Mouse (Mus musculus) right cerebral cortex, adult 2 months (tissue): ENCODE measurements around the gene Npas2.
A peak's percentile ranks its signal among the peaks of the same experiment; 100 is the strongest.

Source experiments
- DNase-seq, 2 experiments: peaks; one replicate each; pipeline ENCODE4 v3.0.0; 2021 to 2022; ENCODE audit warnings: low spot score in 2 of 2

The Npas2 gene

DNA sequence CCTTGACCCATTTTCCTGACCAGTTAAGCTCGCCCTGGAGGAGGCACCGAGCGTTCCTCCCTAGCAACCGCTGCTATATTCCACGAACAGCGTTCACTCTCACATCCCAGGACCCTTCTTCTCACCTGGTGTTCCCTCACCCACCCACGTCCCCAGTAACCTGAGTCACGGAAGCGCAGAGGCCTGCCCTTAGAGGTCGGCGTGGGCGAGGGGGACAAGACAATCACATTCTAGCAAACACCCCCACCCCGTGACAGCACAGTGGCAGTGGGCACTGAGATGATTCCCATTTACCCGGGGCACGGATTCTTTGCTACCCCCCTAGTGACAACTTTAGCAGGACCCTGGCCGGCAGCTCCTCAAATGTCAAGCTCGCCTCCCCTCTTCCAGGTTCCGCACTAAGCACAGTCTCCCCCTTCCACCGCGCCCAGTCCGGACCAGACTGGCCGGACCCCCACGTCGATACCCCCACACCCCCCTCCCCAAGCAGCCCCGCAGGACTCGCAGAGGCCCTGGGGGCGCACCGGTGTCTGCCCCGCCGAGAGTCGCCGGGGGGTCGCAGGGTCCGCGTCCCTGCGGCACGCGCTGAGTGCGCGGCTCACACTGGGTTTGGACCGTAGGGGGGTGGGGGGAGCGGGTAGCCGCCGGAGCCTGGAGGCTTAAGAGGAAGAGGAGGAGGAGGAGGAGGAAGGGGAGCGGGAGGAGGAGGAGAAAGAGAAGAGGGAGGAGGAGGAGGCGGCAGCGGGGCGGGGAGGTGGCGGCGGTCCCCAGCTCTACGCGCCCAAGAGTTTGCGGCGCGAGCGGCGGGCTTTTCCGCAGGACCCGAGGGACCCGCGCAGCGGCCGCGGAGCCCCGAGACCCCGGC is at the start of gene Npas2:
Npas2 (plus strand) TSS at position 735 of the 865 bp plus-strand sequence.
- peak; percentile 21 to 57 for DNase-seq

DNA sequence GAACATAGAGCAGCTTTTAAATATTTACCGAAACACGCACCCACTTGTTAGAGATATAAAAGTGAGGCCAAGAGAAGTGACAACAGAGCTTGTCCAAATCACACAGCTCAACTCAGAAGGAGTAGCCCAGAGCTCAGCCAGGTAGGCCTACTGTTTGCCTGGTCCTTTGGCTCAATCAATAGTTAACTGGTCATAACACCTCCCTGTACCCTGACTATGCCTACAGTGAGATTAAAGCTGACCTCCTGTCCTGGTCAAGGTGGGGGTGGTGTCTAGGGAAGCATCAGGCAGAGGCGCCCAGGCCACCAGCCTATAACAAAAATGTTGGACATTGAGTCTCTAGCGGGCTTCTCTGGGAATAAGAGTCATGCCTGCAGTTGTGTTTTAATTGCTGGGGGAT is 36.8 kb upstream of the Npas2 start:
- no peak for DNase-seq

DNA sequence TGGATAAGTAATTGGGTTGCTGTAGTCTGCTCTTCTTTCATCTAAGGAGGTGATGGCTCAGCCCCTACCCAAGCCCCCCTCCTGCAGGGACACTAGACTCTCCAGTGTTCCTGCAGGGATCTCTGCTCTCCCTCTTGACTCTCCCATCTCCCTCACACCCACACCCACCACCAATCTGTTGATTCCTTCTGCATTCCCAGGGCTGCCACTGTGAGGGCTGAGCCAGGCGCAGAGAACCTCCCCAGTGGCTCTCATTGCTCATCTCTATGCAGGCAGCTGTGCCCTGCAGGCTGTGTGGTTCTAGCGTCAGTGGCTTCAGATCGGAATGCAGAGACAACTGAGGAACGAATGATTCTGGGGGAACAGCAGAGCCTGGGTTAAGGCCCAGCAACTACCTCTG is 33.4 kb upstream of the Npas2 start:
- peak; percentile 54 to 63 for DNase-seq

DNA sequence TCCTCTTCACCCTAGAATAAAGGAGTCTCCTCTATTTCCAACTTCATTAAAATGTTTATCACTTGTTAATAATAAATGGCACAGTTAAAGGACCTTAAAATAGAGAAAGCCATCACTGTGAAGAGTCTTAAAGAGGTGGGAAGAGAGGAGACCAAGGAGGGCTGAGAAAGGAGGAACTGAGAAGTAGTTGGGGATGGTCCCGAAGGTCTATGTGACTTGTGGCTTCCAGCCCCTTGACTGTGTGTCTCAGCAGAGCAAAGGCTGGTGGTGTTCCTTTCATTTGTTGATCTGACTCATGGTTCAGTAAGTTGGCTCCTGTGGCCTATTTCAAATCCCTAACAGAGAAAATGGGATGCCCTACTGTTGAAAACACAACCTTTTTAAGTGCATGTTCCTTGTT is 30.5 kb upstream of the Npas2 start:
- no peak for DNase-seq

DNA sequence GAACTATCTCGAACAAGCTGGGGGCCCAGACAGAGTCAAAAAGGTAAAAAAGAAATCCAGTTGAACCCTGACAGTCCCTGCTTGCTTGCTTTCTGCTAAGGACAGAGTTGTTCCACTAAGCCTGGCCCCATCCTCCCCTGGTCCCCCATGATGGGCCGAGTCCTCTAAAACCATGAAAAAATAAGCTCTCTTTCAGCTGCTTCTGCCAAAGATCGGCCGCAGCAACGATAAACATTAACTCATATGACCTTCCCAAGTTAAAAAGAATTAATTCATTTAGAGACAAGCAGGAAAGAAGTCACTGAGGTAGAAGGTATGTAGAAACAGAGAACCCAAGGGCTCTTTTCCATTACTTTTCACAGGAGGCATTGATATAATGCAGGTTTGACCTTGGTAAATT is 16.8 kb upstream of the Npas2 start:
- peak in 1 of 2 experiments; percentile 17 for DNase-seq

DNA sequence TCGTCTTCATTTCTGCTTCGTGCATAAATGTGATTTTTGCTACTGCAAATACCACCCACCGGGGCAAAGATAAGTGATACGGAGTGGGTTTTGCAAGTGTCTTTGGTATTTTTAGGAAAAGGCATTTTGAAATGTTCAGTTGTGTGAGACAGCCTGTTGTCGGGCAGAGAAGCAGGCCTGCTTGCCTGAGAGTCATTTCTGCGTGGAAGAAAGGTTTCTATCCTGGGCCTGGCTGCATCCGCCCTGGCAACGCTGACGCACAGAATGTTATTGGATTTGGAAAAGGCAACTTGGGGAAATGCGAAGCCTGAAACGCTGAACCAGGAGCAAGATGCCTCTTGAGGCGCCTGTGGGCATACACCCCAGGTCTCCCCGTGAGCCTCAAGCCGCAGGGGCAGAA is 16.3 kb upstream of the Npas2 start:
- DNase-seq, result peak; percentile 81 to 83

DNA sequence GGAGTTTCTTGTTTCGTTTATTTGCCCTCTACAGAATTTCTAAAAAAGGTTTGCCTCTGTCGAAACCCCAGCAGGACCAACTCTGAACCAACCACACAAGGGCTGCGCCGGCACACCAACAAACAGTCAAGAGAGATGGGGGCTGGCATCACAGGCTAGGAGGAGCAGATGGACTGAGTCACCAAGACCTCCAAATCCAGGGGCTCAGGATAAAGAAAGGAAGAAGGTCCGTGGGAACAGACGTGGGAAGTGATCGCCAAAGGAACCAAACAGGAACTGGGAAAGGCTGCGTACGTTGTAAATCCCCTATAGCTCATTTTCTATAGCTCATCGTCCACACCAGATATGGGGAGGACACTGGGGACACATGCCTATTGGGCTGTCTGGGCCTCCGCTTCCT is 13.7 kb upstream of the Npas2 start:
- peak in 1 of 2 experiments; percentile 38 for DNase-seq

DNA sequence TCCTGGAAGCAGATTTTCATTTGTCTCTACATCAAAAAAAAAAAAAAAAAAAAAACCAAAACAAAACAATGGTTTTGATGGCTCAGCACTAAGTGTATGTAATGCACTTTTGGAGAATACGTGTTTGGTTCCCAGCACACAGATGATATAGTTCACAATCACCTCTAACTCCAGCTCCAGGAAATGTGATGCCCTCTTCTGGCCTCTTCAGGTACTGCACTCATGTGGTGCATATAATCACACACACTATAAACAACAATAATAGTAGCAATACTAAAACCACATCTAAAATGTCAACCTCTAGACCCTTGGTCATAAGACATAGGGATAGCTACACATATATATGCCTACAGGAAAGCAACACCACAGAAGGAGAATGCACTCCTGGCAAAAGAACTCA is 13.0 kb upstream of the Npas2 start:
- DNase-seq, result no peak

DNA sequence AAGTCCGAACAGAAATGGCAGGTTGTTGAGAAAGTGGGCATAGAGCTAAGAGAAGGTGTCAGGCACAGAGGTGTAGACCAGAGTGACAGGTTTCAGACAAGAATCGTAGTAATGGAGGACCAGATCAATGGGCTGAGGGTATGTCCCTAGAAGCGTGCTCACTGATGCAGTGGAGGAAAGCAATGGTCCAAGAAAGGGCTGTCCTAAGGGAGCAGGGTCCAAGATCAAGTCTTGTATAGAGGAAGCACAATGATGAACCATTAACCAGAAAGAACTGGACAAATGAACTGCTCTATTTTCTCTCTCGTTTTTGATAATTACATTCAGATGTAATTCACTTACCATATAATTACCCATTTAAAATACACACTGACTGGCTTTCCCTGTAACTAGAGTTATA is 11.6 kb upstream of the Npas2 start:
- DNase-seq, result no peak

DNA sequence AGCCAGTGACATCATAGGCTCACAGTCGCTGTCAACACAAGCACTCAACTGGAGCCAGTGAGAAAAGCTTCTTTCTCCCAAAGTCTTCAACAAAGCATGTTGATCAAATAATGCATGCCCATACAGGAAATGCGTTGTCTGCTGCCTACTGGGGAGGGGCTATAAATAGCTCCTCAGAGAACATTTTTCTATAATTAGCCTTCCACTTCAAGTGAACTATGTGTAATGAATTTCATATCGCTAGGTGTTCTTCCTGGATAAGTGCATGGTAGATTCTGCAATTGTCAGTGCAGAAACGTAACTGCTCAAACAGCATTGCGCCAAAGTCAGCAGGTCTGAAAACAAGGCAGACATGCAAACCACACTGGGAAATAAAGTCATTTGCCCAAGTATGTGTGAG is 7.7 kb upstream of the Npas2 start:
- peak in 1 of 2 experiments; percentile 21 for DNase-seq

DNA sequence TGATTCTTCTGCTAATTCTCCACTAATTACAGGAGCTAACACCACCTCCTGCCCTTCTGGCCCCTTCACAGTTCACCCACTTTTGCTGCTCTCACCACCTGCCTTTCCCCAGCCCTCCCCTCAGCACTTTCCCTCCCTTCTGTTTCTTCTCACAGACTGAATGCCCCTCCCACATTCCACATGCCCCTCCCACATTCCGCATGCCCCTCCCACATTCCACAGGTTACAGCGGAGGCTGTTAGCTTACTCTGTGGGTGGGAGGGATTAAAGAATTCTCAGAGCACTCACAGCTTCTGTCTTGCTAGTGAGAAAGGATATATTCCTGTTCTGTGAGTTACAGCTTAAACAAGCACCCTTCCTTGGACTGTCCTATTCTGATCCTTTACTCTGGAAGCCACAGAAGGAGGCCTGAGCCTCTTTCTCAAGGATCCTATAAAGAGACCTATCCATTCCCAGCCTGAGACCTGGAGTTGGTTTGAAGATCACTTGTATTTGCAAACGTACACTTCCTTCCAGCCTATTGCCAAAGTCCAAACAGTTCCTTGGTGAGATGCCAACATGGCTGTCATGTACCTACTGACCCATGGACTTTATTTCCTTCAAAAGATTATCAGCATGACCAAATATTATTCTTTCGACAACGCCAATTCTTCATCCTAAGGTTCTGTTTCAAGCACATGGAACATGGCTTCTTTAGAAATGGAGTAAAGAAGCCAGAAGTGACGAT is 6.7 kb upstream of the Npas2 start:
- no peak for DNase-seq

DNA sequence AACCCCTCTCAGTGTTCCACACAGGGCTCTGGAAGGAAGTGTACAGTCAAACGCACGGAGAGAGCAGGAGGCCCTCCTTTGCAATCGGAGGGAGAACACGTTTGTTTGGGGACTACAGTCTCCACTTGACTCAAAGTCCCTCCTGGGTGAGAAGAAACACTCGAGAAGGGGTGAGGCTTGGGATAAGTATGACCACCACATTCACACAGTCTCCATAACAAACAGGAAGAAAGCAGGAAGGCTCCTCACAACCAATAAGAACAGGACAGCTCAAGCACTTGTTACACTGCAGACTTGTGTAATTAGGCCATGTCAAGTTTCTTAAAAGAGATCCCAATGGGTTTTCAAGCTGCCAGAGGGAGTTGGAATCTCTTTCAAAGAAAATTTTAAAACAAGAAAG is 2.4 kb upstream of the Npas2 start:
- no peak for DNase-seq

DNA sequence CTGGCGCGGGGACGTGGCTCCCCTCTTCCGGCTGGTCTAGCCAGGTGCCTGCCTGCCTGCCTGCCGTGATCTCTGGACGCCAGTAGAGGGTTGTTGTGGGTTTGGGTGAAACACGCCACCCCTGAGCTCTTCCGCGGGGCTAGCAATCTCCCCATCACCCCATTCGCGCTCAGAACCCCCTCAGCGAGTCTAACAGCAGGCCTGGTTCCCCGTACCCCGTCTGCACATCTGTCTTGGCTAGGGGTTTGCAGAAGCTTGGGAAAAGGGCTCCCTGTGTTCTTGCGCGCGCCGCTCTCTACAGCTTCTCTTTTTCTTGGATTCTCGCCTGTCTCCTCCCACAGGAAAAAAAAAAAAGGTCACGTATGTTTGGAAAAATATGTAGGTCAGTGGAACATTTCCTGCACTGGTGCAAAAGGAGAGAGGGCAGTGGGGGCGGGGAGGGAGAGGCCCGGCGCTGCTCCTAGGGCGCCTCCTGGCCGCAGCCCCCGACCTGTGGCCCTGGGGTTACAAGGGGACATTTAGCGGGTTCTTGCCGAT is 1.0 kb upstream of the Npas2 start:
- peak; percentile 63 to 73 for DNase-seq

DNA sequence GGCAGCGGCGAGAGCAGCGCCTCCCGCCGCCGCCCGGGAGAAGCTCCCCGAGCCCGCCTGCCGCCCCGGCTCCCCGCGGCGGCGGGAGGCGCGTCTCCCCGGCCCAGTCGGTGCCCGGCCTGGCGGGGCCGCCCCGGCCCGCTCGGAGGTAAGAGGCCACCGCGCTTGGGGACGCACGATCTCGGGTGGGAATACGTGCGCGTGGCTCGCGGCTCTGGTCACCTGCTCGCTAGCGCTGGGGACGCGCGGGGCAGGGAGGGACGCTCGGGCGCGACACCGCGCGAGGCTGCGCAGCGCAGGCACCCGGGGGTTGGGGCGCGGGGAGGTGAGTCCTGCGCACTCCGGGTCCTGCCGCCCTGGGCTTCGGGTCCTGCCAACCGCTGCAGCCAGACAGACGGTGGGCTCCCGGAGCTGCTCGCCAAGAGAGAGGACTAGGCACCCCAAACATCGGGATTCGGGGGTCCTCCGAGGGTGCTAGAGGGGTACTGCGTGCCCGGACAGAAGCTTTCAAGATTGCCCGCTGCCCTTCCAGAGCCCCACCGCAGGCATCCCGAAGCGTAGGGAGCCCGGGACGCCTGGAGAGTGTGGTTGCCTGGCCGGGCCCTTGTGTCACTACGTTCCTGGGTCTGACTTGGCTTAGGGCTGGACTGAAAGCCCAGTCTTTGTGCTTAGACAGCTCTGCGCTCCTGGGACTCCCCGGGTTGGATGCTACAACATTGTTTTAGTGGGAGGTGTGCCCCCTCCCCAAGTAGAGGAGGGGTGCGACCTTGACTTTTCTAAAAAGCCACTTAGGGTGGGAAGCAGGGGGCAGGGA is 538 bp downstream of the Npas2 start:
- peak; percentile 46 to 63 for DNase-seq

DNA sequence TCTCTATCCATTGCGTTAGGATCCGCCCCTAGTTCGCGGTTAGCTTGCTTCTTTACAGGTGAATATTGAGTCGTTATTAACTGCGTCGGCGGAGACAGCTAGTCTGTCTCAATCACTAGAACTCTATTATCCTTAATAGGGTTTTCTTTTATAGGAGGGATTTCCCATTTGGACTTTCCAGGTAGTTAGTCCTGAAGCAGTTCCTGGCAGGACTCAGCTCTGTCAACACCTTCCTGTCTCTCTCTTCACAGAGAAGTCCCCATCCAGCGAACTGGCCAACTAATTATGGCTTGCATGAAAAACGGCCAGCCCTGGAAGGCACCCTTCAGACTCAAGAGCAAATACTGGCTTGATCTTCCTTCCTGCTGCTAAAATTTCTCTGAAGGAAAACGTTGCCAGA is 1.4 kb downstream of the Npas2 start:
- no peak for DNase-seq

DNA sequence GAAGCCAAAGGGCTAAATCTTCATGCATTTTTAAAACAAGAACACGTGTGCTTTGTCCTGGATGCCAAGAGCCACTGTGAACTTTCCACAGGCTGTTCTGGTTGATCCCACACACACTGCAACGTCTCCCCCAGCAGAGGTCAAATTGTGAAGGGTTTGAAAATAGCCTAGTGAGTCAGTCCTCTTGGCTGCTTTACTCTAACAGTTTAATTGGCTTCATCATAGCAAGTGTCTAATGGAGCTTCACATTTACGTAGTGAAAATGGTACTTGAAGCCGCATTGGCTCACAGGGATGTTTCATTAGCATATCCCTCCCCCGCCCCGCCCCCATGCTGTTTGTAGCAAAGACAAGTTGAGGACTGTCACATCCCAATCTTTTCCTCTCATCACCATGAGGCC is 2.6 kb downstream of the Npas2 start:
- DNase-seq, result peak in 1 of 2 experiments; percentile 45

DNA sequence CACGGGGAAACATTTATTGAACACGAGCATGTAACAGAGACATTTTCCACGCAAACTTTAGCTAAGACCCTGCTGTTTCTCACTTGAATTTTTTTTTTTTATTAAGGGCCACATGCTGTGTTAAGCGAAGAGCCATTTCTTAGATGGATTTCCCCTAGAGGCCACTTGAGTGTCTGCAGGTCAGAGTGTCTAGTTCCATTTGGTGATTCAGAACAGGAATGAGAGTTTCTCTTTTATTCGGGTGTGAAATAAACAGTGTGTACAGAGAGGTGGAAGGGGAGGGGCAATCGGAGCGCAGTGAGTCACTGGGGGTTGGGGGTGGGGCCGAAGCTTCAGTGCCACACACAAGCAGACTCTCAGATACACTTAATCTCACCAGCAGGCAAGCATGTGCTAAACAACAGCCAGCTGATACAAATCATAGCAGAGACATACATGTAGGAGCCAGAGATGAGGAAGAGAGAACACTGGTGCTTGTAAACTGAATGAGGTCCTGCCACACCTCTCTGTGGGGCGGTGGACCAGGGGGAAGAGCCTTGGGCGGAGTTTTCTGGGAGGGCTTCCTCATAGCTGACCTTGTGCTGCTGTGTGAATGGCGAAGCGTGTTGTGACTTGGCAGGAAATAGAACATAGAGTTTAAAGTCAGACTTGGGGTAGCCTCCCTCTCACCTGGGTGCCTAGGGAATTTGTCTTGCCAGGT is 3.3 kb downstream of the Npas2 start:
- DNase-seq, result peak in 1 of 2 experiments; percentile 35

DNA sequence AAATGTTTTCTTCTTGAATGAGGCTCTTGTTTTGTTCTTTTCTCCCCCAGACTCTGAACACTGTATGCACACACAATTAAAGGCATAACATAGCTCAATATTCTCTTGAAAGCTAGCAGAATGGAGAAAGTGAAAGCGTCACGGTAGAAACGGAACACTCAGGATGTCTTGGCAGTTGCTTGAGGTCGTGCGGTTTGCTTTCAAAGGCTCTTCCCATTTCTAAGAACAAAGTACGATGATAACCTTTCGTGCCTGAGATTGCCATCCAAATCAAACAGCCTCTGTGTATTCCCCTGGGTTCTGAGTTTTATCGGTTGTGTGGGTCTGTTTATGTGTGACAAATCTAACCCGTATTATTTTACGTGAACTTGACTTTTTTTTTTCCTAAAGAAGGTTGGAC is 11.5 kb downstream of the Npas2 start:
- DNase-seq, result no peak

DNA sequence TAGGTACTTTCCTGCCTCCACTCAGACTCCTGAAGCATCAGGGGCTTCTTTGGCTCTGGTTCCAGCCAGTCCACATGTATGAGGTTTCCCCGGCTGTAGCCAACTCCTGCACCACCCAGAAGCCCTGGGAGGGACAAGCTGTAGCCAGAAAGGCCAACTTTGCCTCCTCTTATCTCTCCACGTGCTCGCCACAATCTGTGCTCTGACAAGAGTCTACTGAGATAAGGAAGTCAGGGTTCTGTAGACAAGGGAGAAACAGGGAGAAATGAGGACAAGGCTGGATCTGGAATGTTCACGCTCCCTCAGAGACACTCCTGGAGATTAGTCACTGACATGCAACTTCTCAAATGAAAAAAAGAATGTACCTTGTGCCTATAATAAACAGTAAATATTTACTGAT is 12.2 kb downstream of the Npas2 start:
- no peak for DNase-seq

DNA sequence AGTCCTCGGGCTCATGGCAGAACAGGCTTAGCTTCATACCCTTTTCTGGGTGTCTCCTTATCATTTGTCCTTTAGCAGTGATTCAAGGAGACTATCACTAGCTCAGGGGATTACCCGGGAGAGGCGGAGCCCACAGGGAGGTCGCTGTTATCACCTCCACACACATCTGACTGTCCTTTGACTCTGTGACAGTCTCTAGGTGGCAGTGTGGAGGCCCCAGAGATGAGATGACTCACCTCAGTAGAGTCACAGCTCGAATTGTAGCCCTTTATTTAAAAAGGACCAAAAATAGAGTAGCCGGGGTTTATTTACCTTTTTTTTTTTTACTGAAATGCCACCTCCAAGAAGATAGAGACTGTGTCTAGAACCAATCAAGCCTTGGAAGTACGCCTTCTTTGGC is 13.4 kb downstream of the Npas2 start:
- peak; percentile 54 to 57 for DNase-seq

DNA sequence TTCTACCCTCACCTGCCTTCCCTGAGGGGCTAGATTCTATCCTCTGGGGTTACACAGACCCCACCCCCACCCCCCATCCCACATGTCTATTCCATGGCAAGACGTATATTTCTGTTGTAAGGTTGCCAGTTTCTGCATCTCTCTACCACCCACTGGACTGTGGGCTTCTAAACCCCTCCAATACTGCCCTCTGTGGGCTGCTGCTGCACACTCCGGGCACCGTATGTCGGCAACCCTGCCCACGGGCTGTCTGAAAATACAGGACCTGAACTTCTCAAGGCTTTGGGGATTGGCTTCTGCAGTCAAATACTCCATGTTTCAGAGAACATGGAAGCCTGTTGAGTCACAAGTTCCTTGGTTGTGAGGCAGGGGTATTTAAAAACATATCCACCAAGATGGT is 17.4 kb downstream of the Npas2 start:
- no peak for DNase-seq
